Comparison of ENCODE assay signal across 19 mouse cellular contexts in the genomic region with DNA sequence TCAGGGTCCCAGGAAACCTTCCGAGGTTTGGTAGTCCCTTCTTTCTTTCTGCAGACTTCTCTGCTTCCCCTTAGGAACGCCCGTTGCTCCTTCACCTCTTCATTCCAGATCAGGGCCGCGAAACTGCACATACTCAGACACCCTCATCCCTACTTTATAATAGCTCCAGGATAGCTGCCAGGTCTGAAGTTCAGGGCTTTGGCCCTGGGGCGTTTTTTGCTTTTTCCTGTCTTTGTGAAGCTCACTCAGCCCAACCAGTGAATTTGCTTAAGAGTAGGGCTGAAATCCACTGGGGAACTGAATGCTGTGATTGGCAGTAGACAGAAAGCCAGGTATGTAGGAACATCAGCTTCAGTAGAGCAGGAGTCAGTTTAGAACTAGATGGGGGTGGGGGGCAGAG.
DNase-seq lines count a peak whose midpoint lies in the region; ATAC-seq and TF ChIP-seq lines count a peak whose summit lies in the region.
"Had no signal": no experiment of that assay in that cellular context is flagged by ENCODE, and none has a peak within 500 bp of the region (broad histone marks: within the 10 kb centered on the region; RNA-seq: fewer than 3 reads in every experiment).

No protein-coding gene starts in this region.

- no peaks in the 10 kb centered on the region for H3K9me3 ChIP-seq in heart, embryonic 16.5 days (replicated peaks; ENCODE audit: control insufficient read depth, low read length)
- no peaks in the 10 kb centered on the region for H3K9me3 ChIP-seq in lung, embryonic 14.5 days (ENCODE audit: low read depth, low read length)
- H3K9me3 ChIP-seq: embryonic facial prominence, embryonic 15.5 days; forebrain, embryonic 10.5 days; hindbrain, embryonic 15.5 days; liver, embryonic 12.5 days; midbrain, embryonic 12.5 days had no signal

- no peak overlapping the region for H3K4me3 ChIP-seq in heart, embryonic 16.5 days (ENCODE audit: low read length)
- no peak overlapping the region for H3K4me3 ChIP-seq in lung, embryonic 14.5 days (ENCODE audit: low read depth, low read length)
- H3K4me3 ChIP-seq: embryonic facial prominence, embryonic 15.5 days; forebrain, embryonic 10.5 days; hindbrain, embryonic 15.5 days; liver, embryonic 12.5 days; midbrain, embryonic 12.5 days had no signal

- intact Hi-C loops in heart, postnatal 36 days (cut with DNase I), result no loop called here

- DNase-seq in adrenal gland, postnatal 14 days, result peak; percentile 14
- no peak for DNase-seq in adrenal gland, adult 18-20 months (ENCODE audit: low spot score in 2 of 2)
- no peak for DNase-seq in heart, postnatal 36 days
- DNase-seq in lung, embryonic 14.5 days, result peak; percentile 51
- no peak for DNase-seq in lung, postnatal 4 days
- DNase-seq in 3T3-L1 (ENCODE audit: low read depth, low spot score), result peak; percentile 81
- DNase-seq: cerebellum, adult 8-10 months; kidney, adult 9 months; layer of hippocampus, postnatal 36 days; left cerebral cortex, postnatal 4 days; thymus, adult 18-20 months had no signal

- H3K36me3 ChIP-seq in heart, embryonic 16.5 days (ENCODE audit: control insufficient read depth, insufficient read depth), result no peaks in the 10 kb centered on the region
- no peaks in the 10 kb centered on the region for H3K36me3 ChIP-seq in lung, embryonic 14.5 days (ENCODE audit: insufficient read depth)
- H3K36me3 ChIP-seq: embryonic facial prominence, embryonic 15.5 days; forebrain, embryonic 10.5 days; hindbrain, embryonic 15.5 days; liver, embryonic 12.5 days; midbrain, embryonic 12.5 days had no signal

- H3K9ac ChIP-seq in heart, embryonic 16.5 days (ENCODE audit: low read length), result no peak overlapping the region
- no peak overlapping the region for H3K9ac ChIP-seq in lung, embryonic 14.5 days
- H3K9ac ChIP-seq: embryonic facial prominence, embryonic 15.5 days; hindbrain, embryonic 15.5 days; liver, embryonic 12.5 days; midbrain, embryonic 12.5 days had no signal

- H3K27ac ChIP-seq in heart, embryonic 16.5 days (ENCODE audit: low read length), result peak overlapping the region; percentile 25; the same call in 1 of the 2 replicates
- peak overlapping the region; percentile 40; the same call in 1 of the 2 replicates for H3K27ac ChIP-seq in lung, embryonic 14.5 days (ENCODE audit: low read depth)
- H3K27ac ChIP-seq: embryonic facial prominence, embryonic 15.5 days; forebrain, embryonic 10.5 days; hindbrain, embryonic 15.5 days; liver, embryonic 12.5 days; midbrain, embryonic 12.5 days had no signal

- ATAC-seq in heart, embryonic 16.5 days (replicated peaks; ENCODE audit: extremely low read depth, insufficient read depth, low FRiP score), result no peak
- no peak for ATAC-seq in lung, embryonic 14.5 days (ENCODE audit: insufficient read depth)
- no peak for ATAC-seq in inflammation-experienced regulatory T-cells, adult 6 months
- ATAC-seq: activated CD4-positive, CD25-positive, alpha-beta regulatory T cell, adult 4 months; liver, embryonic 12.5 days had no signal

- 54% methylated on average over 6 of the region's 6 CpGs for WGBS in heart, embryonic 16.5 days
- WGBS in lung, embryonic 14.5 days, result 47% methylated on average over 6 of the region's 6 CpGs

- no peak for TF ChIP-seq CTCF in lung, embryonic 14.5 days (IDR thresholded peaks at IDR 0.05; ENCODE audit: low read depth)

- H3K4me1 ChIP-seq in heart, embryonic 16.5 days (ENCODE audit: control insufficient read depth, insufficient read depth, low read length), result 0 out of 2 replicates have a peak, but pooled peaks cover 5% of the 10 kb centered on the region
- H3K4me1 ChIP-seq in lung, embryonic 14.5 days (ENCODE audit: insufficient read depth), result no peaks in the 10 kb centered on the region; the same call in 1 of the 2 replicates
- H3K4me1 ChIP-seq: embryonic facial prominence, embryonic 15.5 days; forebrain, embryonic 10.5 days; hindbrain, embryonic 15.5 days; liver, embryonic 12.5 days; midbrain, embryonic 12.5 days had no signal

- no peaks in the 10 kb centered on the region for H3K27me3 ChIP-seq in heart, embryonic 16.5 days (ENCODE audit: control insufficient read depth, insufficient read depth, low read length)
- no peaks in the 10 kb centered on the region for H3K27me3 ChIP-seq in lung, embryonic 14.5 days (ENCODE audit: insufficient read depth, low read length)
- H3K27me3 ChIP-seq: embryonic facial prominence, embryonic 15.5 days; hindbrain, embryonic 15.5 days; liver, embryonic 12.5 days; midbrain, embryonic 12.5 days had no signal

- no peak overlapping the region for H3K4me2 ChIP-seq in heart, embryonic 16.5 days (ENCODE audit: low read depth, low read length)
- H3K4me2 ChIP-seq in lung, embryonic 14.5 days, result no peak overlapping the region
- H3K4me2 ChIP-seq: embryonic facial prominence, embryonic 15.5 days; hindbrain, embryonic 15.5 days; liver, embryonic 12.5 days; midbrain, embryonic 12.5 days had no signal

Comparison
In these comparisons a context has a peak if more than half of its experiments do, and no peak if none do; other contexts are left out.
1. DNase-seq: peak in adrenal gland, postnatal 14 days (single experiment), lung, embryonic 14.5 days (single experiment) and 3T3-L1 (single experiment); none in adrenal gland, adult 18-20 months (0 of 2), heart, postnatal 36 days (0 of 2) and lung, postnatal 4 days (0 of 2).